Mouse (Mus musculus) heart, adult 2 months (tissue): ENCODE results near the gene Sp8.

Experiments used
- CTCF ChIP-seq: fragments of 200-600 bp; IDR thresholded peaks from 2 replicates; pipeline ENCODE4 v1.8.1; 2022; ENCODE audit warnings: antibody characterized with exemption, mild to moderate bottlenecking, moderate library complexity
- EP300 ChIP-seq: fragments of 200-500 bp; IDR thresholded peaks from 2 replicates; pipeline ENCODE4 v1.6.1; 2011; ENCODE audit warnings: low read depth, low read length, control low read depth; ENCODE audit not compliant: insufficient read depth
- POLR2A ChIP-seq: fragments of 200-500 bp; IDR thresholded peaks from 2 replicates; pipeline ENCODE4 v1.6.1; 2011; ENCODE audit warnings: mild to moderate bottlenecking, low read depth, low read length, control low read depth; ENCODE audit not compliant: insufficient read depth

DNA sequence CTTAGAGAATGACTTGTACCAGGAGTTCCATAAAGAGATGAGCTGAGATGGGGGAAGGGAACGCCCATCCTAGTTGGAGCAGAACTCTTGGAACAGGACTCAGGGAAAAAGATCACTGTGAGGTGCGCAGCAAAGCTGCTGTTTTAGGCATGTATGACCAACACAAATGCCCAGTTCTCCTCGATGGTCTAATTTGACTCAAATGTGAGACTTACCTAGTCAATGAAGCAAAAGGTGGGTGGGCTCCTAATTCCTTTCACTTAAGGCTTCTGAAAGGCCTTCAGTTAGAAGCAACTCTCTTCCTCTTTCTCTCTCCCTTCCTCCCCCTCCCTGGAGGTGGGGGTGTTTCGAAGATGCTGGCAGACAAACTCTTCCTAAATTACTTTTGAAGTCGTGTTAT is 6.7 kb upstream of the Sp8 start:
- TF ChIP-seq CTCF (no peak), POLR2A (no peak), EP300 (no peak)
